Mouse (Mus musculus): ENCODE measurements around the gene Rasl12.

DNA sequence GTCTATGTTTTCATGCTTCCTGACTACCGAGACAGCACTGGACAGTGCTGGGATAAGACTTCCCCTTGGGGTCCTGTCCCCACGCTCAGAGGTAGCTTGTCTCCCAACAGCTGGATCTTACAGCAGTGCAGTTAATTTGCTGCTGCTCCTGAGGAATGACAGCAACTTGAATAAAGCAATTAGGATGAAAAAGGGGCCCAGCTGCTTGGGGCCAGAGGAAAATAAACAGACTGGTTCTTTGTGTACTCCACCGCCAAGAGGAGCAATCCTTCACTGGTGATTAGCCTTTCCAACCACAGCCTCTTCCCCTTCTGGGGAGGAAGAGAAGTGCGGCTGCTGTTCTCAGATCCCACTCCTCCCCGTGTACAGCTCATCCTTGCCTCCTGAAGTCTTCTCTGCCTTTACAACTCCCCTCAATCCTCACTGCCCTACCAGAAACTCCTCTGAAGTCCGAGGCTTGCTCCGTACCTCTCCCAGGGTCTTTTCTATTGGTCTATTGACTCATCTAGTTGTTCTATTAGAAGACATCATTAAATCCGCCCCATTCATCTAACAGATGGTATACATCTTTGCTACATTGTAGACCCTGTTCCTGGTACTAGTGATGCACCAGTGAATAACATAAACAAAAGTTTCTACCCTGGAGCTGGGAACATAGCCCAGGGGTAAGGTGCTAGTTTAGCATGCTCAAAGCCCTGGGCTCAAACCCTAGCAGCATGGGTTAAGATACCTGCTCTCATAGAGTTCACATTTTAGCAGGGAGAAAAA is 11.7 kb upstream of the Rasl12 start:
- TF ChIP-seq CTCF (IDR thresholded peaks at IDR 0.05; ENCODE audit: low read depth) (no peak), EP300 (IDR thresholded peaks at IDR 0.05; ENCODE audit: low read depth) (no peak)
